Mouse (Mus musculus) midbrain, embryonic 11.5 days (tissue): ENCODE results near the gene Cfap20. TPM values are rescaled to one million over a fixed set of nuclear protein-coding genes. Genes with fewer than 3 reads are reported as not detected.

ENCODE experiments used
- ATAC-seq: fragments of 200-750 bp; cut with Nextera tagmentation; 2 replicates; pipeline ENCODE4 v1.8.0; 2017; ENCODE audit warnings: moderate TSS enrichment, moderate library complexity; ENCODE audit not compliant: low FRiP score
- DNase-seq: peaks from one replicate; pipeline ENCODE4 v3.0.0; 2015; ENCODE audit warnings: low spot score; ENCODE audit errors: missing footprints
- H3K27ac ChIP-seq: fragments of 300-500 bp; sonication (generic); 2 replicates; pipeline ENCODE4 v1.5.1; 2014; ENCODE audit warnings: low read depth, low read length
- H3K27me3 ChIP-seq: fragments of 300-500 bp; sonication (generic); 2 replicates; pipeline ENCODE4 v1.6.1; 2014; ENCODE audit warnings: mild to moderate bottlenecking, low read length, moderate library complexity, mixed read lengths; ENCODE audit not compliant: control insufficient read depth, insufficient read depth
- H3K36me3 ChIP-seq: fragments of 300-500 bp; sonication (generic); 2 replicates; pipeline ENCODE4 v1.6.1; 2014; ENCODE audit warnings: mild to moderate bottlenecking, low read length, moderate library complexity, mixed read lengths; ENCODE audit not compliant: control insufficient read depth, insufficient read depth
- H3K4me1 ChIP-seq: fragments of 300-500 bp; sonication (generic); 2 replicates; pipeline ENCODE4 v1.6.1; 2014; ENCODE audit warnings: low read length; ENCODE audit not compliant: control insufficient read depth, insufficient read depth
- H3K4me2 ChIP-seq: fragments of 300-500 bp; sonication (generic); 2 replicates; pipeline ENCODE4 v1.6.1; 2014; ENCODE audit warnings: mild to moderate bottlenecking, moderate library complexity
- H3K4me3 ChIP-seq: fragments of 300-500 bp; sonication (generic); 2 replicates; pipeline ENCODE4 v1.5.1; 2014; ENCODE audit warnings: low read depth, low read length
- H3K9ac ChIP-seq: fragments of 300-500 bp; sonication (generic); 2 replicates; pipeline ENCODE4 v1.6.1; 2014; ENCODE audit warnings: low read length
- H3K9me3 ChIP-seq: fragments of 300-500 bp; sonication (generic); 2 replicates; pipeline ENCODE4 v1.6.1; 2016; ENCODE audit warnings: low read length; ENCODE audit not compliant: control insufficient read depth
- WGBS: fragments of 180-500 bp; shearing (Covaris S2); extraction: QIAGEN DNeasy Blood & Tissue Kit; methylation state at CpG from one replicate; pipeline ENCODE4 v1.1.7; 2014; 5-methylcytosine and 5-hydroxymethylcytosine counted together
- polyA plus RNA-seq: library from polyadenylated mRNA; unstranded; fragments of >200 nt; fragmentation: Nextera tagmentation; extraction: Ambion mirVana; gene quantifications from 2 replicates; pipeline ENCODE4 v1.2.1, GENCODE M21; 2014

Cfap20 gene
- 139 and 142 TPM in 2 replicates for polyA plus RNA-seq

GRCm38 (mm10) chr8:95434686-95435439 is at the start of gene Cfap20:
Gene Cfap20, minus strand, starts transcription at chr8:95434869.
- H3K4me3 ChIP-seq = peak within 1 kb of the TSS; percentile 94
- DNase-seq (peak; percentile 100), ATAC-seq (peak; percentile 98)
- no peaks in the 10 kb centered on the region for H3K36me3 ChIP-seq
- H3K4me2 ChIP-seq = peak within 1 kb of the TSS; percentile 94
- peak within 1 kb of the TSS; percentile 95 for H3K9ac ChIP-seq
- H3K27me3 ChIP-seq = no peaks in the 10 kb centered on the region
- H3K9me3 ChIP-seq = no peaks in the 10 kb centered on the region
- H3K4me1 ChIP-seq = peaks cover 30% of the 10 kb centered on the region
- H3K27ac ChIP-seq = peak within 1 kb of the TSS; percentile 67
- WGBS = 1% methylated on average over 46 of the region's 51 CpGs

DNA sequence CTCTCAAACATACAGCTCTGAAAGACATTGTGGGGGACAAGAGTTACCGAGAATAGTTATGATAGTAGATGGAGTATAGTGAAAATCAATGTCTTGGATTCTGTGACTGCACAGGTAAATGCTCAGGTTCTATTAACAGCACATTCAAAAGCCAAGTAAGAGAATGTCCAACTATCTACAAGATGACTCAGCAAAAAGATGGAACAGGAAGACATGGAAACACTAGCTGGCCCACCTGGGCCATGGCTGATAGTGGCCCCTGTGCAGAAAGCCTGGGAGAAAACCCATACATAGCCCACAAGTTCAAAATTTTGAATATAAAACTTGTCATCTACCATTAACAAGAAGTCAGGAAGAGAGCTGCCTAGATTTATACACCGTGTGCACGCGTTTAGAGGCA is 35.3 kb upstream of the Cfap20 start:
- 97% methylated on average over 4 of the region's 4 CpGs for WGBS
- no peak for ATAC-seq

GRCm38 (mm10) chr8:95468995-95469394 is 34.3 kb upstream of the Cfap20 start:
- 97% methylated on average over 3 of the region's 3 CpGs for WGBS
- Histone ChIP-seq H3K27me3 (no peaks in the 10 kb centered on the region), H3K9ac (no peak overlapping the region), H3K36me3 (peaks cover 21% of the 10 kb centered on the region), H3K27ac (no peak overlapping the region), H3K9me3 (no peaks in the 10 kb centered on the region), H3K4me3 (no peak overlapping the region), H3K4me1 (no peaks in the 10 kb centered on the region), H3K4me2 (no peak overlapping the region)
- DNase-seq (no peak), ATAC-seq (no peak)

More for the DNA sequence above, 35.3 kb upstream of the Cfap20 start:
- H3K4me2 ChIP-seq = no peak overlapping the region
- no peak overlapping the region for H3K9ac ChIP-seq
- DNase-seq = no peak
- H3K4me1 ChIP-seq = no peaks in the 10 kb centered on the region
- H3K9me3 ChIP-seq = no peaks in the 10 kb centered on the region
- no peak overlapping the region for H3K4me3 ChIP-seq
- H3K36me3 ChIP-seq = peaks cover 23% of the 10 kb centered on the region
- no peak overlapping the region for H3K27ac ChIP-seq
- no peaks in the 10 kb centered on the region for H3K27me3 ChIP-seq

DNA sequence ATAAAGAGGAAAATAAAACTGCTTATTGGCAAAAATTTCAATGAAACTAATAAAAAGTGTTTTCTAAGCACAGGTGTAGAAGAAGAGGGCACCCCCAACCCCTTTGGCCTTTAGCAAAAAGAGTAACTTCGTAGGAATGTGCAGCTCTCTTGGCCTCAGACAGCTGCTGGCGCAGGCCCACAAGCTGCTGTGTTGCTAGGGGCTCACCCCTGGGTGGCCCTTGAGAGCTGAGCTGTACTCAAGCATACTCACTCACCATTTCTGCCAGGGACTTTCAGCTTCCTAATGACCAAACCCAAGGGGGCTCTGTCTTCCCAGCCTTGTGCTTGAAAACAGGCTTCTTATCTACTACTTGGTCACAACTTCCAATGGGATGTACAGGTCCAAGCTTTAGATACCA is 31.9 kb upstream of the Cfap20 start:
- Histone ChIP-seq H3K9ac (no peak overlapping the region), H3K4me3 (no peak overlapping the region), H3K4me1 (no peaks in the 10 kb centered on the region), H3K27me3 (no peaks in the 10 kb centered on the region), H3K36me3 (peaks cover 9% of the 10 kb centered on the region; the same call in 1 of the 2 replicates), H3K27ac (no peak overlapping the region), H3K9me3 (no peaks in the 10 kb centered on the region), H3K4me2 (no peak overlapping the region)
- 92% methylated on average over 2 of the region's 2 CpGs for WGBS
- ATAC-seq = no peak
- DNase-seq = no peak

GRCm38 (mm10) chr8:95452518-95452917 is 17.8 kb upstream of the Cfap20 start:
- Histone ChIP-seq H3K27me3 (no peaks in the 10 kb centered on the region), H3K9me3 (no peaks in the 10 kb centered on the region), H3K36me3 (peaks cover 15% of the 10 kb centered on the region; the same call in 1 of the 2 replicates), H3K4me2 (no peak overlapping the region), H3K4me1 (no peaks in the 10 kb centered on the region), H3K9ac (no peak overlapping the region), H3K4me3 (no peak overlapping the region), H3K27ac (no peak overlapping the region)
- WGBS = 76% methylated on average over 8 of the region's 8 CpGs
- ATAC-seq (no peak), DNase-seq (no peak)

GRCm38 (mm10) chr8:95450271-95450670 is 15.6 kb upstream of the Cfap20 start:
- ATAC-seq (no peak), DNase-seq (no peak)
- Histone ChIP-seq H3K4me3 (no peak overlapping the region), H3K9me3 (no peaks in the 10 kb centered on the region), H3K4me2 (no peak overlapping the region), H3K27me3 (no peaks in the 10 kb centered on the region), H3K27ac (no peak overlapping the region), H3K4me1 (no peaks in the 10 kb centered on the region), H3K36me3 (peaks cover 13% of the 10 kb centered on the region; the same call in 1 of the 2 replicates), H3K9ac (no peak overlapping the region)
- WGBS = 95% methylated on average over 5 of the region's 5 CpGs

DNA sequence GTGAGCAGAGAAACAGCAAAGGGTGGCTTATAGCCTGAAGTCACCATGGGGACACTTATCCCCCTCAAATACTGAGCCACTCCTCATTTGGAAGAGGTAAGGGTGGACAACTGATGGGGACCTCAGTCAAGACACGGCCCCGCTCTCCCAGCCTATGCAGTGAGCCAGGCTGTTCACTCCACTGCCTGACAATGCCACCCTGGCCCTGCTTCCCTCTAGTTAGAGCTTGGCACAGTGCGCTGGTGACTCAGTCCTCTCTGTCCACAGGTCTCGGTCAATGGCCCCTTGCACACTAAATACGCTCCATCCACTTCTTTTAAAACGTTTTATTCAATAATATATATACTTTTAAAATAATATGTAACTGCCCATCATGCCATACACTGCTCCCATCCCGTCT is 13.0 kb upstream of the Cfap20 start:
- Histone ChIP-seq H3K4me3 (no peak overlapping the region), H3K36me3 (peaks cover 7% of the 10 kb centered on the region; the same call in 1 of the 2 replicates), H3K4me2 (no peak overlapping the region), H3K9me3 (no peaks in the 10 kb centered on the region), H3K4me1 (no peaks in the 10 kb centered on the region), H3K27ac (no peak overlapping the region), H3K27me3 (no peaks in the 10 kb centered on the region), H3K9ac (no peak overlapping the region)
- ATAC-seq = no peak
- 89% methylated on average over 7 of the region's 7 CpGs for WGBS
- no peak for DNase-seq

GRCm38 (mm10) chr8:95445042-95445441 is 10.4 kb upstream of the Cfap20 start:
- Histone ChIP-seq H3K9ac (no peak overlapping the region), H3K27me3 (no peaks in the 10 kb centered on the region), H3K4me3 (no peak overlapping the region), H3K9me3 (no peaks in the 10 kb centered on the region), H3K4me1 (no peaks in the 10 kb centered on the region), H3K36me3 (peaks cover 1% of the 10 kb centered on the region; the same call in 1 of the 2 replicates), H3K27ac (no peak overlapping the region), H3K4me2 (no peak overlapping the region)
- 98% methylated on average over 4 of the region's 4 CpGs for WGBS
- ATAC-seq (0 out of 2 replicates have a peak, but pooled peaks have one; percentile 16), DNase-seq (no peak)

- no peaks in the 10 kb centered on the region for H3K9me3 ChIP-seq
- no peaks in the 10 kb centered on the region for H3K36me3 ChIP-seq
- WGBS = 67% methylated on average over 5 of the region's 5 CpGs
- ATAC-seq = no peak
- H3K27ac ChIP-seq = no peak overlapping the region
- no peak for DNase-seq
- H3K4me2 ChIP-seq = no peak overlapping the region
- H3K4me3 ChIP-seq = no peak overlapping the region
- H3K27me3 ChIP-seq = no peaks in the 10 kb centered on the region
- H3K9ac ChIP-seq = no peak overlapping the region
- no peaks in the 10 kb centered on the region for H3K4me1 ChIP-seq
These were observed 6.9 kb upstream of the Cfap20 start for GRCm38 (mm10) chr8:95441491-95442039.
